In the genomic region with DNA sequence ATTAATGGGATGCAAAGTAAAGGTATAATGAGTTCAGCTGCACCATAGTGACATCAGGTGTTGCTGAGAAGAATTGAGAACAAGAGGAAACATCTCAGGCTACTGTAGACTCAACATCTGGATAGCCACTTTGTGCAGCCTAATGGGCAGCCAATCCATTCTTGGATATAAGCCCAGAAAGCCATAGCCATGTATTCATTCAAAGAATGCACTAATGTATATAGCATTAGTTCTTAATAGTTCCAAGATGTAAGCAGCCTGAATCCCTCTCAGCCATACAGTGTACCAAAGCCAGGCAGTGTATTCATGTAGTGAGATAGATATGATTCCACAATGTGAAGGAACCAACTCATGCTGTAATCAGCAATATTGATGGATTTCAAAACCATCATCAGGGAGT, we compare ENCODE assay signal across 25 mouse cellular contexts.
DNase-seq lines count a peak whose midpoint lies in the region; ATAC-seq and TF ChIP-seq lines count a peak whose summit lies in the region.
"Had no signal": no experiment of that assay in that cellular context is flagged by ENCODE, and none has a peak within 500 bp of the region (broad histone marks: within the 10 kb centered on the region; RNA-seq: fewer than 3 reads in every experiment).

No protein-coding gene starts in this region.

- peak; percentile 71 for DNase-seq in embryonic facial prominence, embryonic 14.5 days (ENCODE audit: low spot score)
- no peak for DNase-seq in embryonic facial prominence, embryonic 10.5 days (ENCODE audit: low spot score)
- DNase-seq in lung, embryonic 14.5 days, result peak; percentile 75
- DNase-seq in lung, postnatal 25 days (ENCODE audit: low spot score), result no peak
- DNase-seq in layer of hippocampus, postnatal 14 days (ENCODE audit: low spot score in 2 of 2), result no peak
- no peak for DNase-seq in testis, postnatal 14 days (ENCODE audit: low spot score)
- DNase-seq: adrenal gland, adult 2 months; adrenal gland, postnatal 14 days; B cell, adult 2 months; cerebellum, adult 11 months; cerebellum, adult 2 months; cerebellum, adult 9-11 months; cerebellum, postnatal 25 days; forebrain, postnatal 0 days; gastrocnemius, adult 2 months; gastrocnemius, postnatal 14 days; heart, adult 11 months had no signal

- peaks cover 5% of the 10 kb centered on the region; the same call in 1 of the 2 replicates for H3K4me1 ChIP-seq in embryonic facial prominence, embryonic 14.5 days (ENCODE audit: control insufficient read depth, insufficient read depth, low read length)
- peaks cover 9% of the 10 kb centered on the region for H3K4me1 ChIP-seq in embryonic facial prominence, embryonic 10.5 days
- H3K4me1 ChIP-seq in lung, embryonic 14.5 days (ENCODE audit: insufficient read depth), result no peaks in the 10 kb centered on the region; the same call in 1 of the 2 replicates
- H3K4me1 ChIP-seq in limb, embryonic 13.5 days, result peaks cover 9% of the 10 kb centered on the region
- 0 out of 2 replicates have a peak, but pooled peaks cover 4% of the 10 kb centered on the region for H3K4me1 ChIP-seq in stomach, embryonic 15.5 days
- H3K4me1 ChIP-seq: embryonic facial prominence, embryonic 15.5 days; hindbrain, embryonic 15.5 days had no signal

- H3K9ac ChIP-seq in embryonic facial prominence, embryonic 14.5 days (ENCODE audit: low read depth, low read length), result no peak overlapping the region
- H3K9ac ChIP-seq in lung, embryonic 14.5 days, result no peak overlapping the region
- no peak overlapping the region for H3K9ac ChIP-seq in limb, embryonic 13.5 days
- no peak overlapping the region for H3K9ac ChIP-seq in stomach, embryonic 15.5 days
- H3K9ac ChIP-seq: embryonic facial prominence, embryonic 15.5 days; forebrain, postnatal 0 days; hindbrain, embryonic 15.5 days had no signal

- no peaks in the 10 kb centered on the region for H3K27me3 ChIP-seq in embryonic facial prominence, embryonic 14.5 days (replicated peaks; ENCODE audit: control insufficient read depth, insufficient read depth, low read length)
- no peaks in the 10 kb centered on the region for H3K27me3 ChIP-seq in embryonic facial prominence, embryonic 10.5 days (replicated peaks; ENCODE audit: low read depth, poor library complexity, severe bottlenecking)
- H3K27me3 ChIP-seq in lung, embryonic 14.5 days (ENCODE audit: insufficient read depth, low read length), result no peaks in the 10 kb centered on the region
- no peaks in the 10 kb centered on the region for H3K27me3 ChIP-seq in limb, embryonic 13.5 days
- no peaks in the 10 kb centered on the region for H3K27me3 ChIP-seq in stomach, embryonic 15.5 days (replicated peaks)
- H3K27me3 ChIP-seq: CH12.LX; embryonic facial prominence, embryonic 15.5 days; hindbrain, embryonic 15.5 days had no signal

- H3K4me3 ChIP-seq in embryonic facial prominence, embryonic 14.5 days (ENCODE audit: low read depth, low read length), result no peak overlapping the region
- no peak overlapping the region for H3K4me3 ChIP-seq in embryonic facial prominence, embryonic 10.5 days
- H3K4me3 ChIP-seq in lung, embryonic 14.5 days (ENCODE audit: low read depth, low read length), result no peak overlapping the region
- no peak overlapping the region for H3K4me3 ChIP-seq in limb, embryonic 13.5 days
- H3K4me3 ChIP-seq in stomach, embryonic 15.5 days (replicated peaks), result no peak overlapping the region
- H3K4me3 ChIP-seq: embryonic facial prominence, embryonic 15.5 days; gastrocnemius, adult 2 months; hindbrain, embryonic 15.5 days had no signal

- H3K9me3 ChIP-seq in embryonic facial prominence, embryonic 14.5 days (ENCODE audit: control insufficient read depth, low read length), result no peaks in the 10 kb centered on the region
- H3K9me3 ChIP-seq in embryonic facial prominence, embryonic 10.5 days, result no peaks in the 10 kb centered on the region
- H3K9me3 ChIP-seq in lung, embryonic 14.5 days (ENCODE audit: low read depth, low read length), result no peaks in the 10 kb centered on the region
- H3K9me3 ChIP-seq in limb, embryonic 13.5 days, result no peaks in the 10 kb centered on the region
- no peaks in the 10 kb centered on the region for H3K9me3 ChIP-seq in stomach, embryonic 15.5 days
- H3K9me3 ChIP-seq: embryonic facial prominence, embryonic 15.5 days; G1E; hindbrain, embryonic 15.5 days had no signal

- H3K4me2 ChIP-seq in embryonic facial prominence, embryonic 14.5 days (ENCODE audit: low read depth, low read length), result no peak overlapping the region
- no peak overlapping the region for H3K4me2 ChIP-seq in lung, embryonic 14.5 days
- H3K4me2 ChIP-seq in limb, embryonic 13.5 days (replicated peaks), result no peak overlapping the region
- H3K4me2 ChIP-seq in stomach, embryonic 15.5 days, result no peak overlapping the region
- H3K4me2 ChIP-seq: embryonic facial prominence, embryonic 15.5 days; heart, embryonic 11.5 days; hindbrain, embryonic 15.5 days had no signal

- no peak overlapping the region for H3K27ac ChIP-seq in embryonic facial prominence, embryonic 14.5 days (replicated peaks; ENCODE audit: low read depth, low read length)
- H3K27ac ChIP-seq in embryonic facial prominence, embryonic 10.5 days (replicated peaks), result no peak overlapping the region
- H3K27ac ChIP-seq in lung, embryonic 14.5 days (ENCODE audit: low read depth), result no peak overlapping the region
- no peak overlapping the region for H3K27ac ChIP-seq in limb, embryonic 13.5 days
- no peak overlapping the region for H3K27ac ChIP-seq in stomach, embryonic 15.5 days
- H3K27ac ChIP-seq: embryonic facial prominence, embryonic 15.5 days; gastrocnemius, adult 2 months; hindbrain, embryonic 15.5 days had no signal

- 0 out of 2 replicates have a peak, but pooled peaks have one; percentile 55 for ATAC-seq in embryonic facial prominence, embryonic 14.5 days (ENCODE audit: low read depth)
- ATAC-seq in lung, embryonic 14.5 days (ENCODE audit: insufficient read depth), result peak; percentile 53; the same call in 1 of the 2 replicates
- ATAC-seq in limb, embryonic 13.5 days (ENCODE audit: low FRiP score, low read depth), result peak; percentile 91
- ATAC-seq in stomach, embryonic 15.5 days (ENCODE audit: insufficient read depth, low FRiP score, low read depth), result peak; percentile 35; the same call in 1 of the 2 replicates
- ATAC-seq: forebrain, embryonic 14.5 days; forebrain, postnatal 0 days had no signal

- TF ChIP-seq CTCF in lung, embryonic 14.5 days (IDR thresholded peaks at IDR 0.05; ENCODE audit: low read depth), result no peak

- no peaks in the 10 kb centered on the region for H3K36me3 ChIP-seq in embryonic facial prominence, embryonic 14.5 days (ENCODE audit: control insufficient read depth, insufficient read depth, low read length)
- H3K36me3 ChIP-seq in embryonic facial prominence, embryonic 10.5 days (replicated peaks), result no peaks in the 10 kb centered on the region
- no peaks in the 10 kb centered on the region for H3K36me3 ChIP-seq in lung, embryonic 14.5 days (ENCODE audit: insufficient read depth)
- H3K36me3 ChIP-seq in limb, embryonic 13.5 days, result no peaks in the 10 kb centered on the region
- H3K36me3 ChIP-seq in stomach, embryonic 15.5 days, result no peaks in the 10 kb centered on the region
- H3K36me3 ChIP-seq: embryonic facial prominence, embryonic 15.5 days; G1E; hindbrain, embryonic 15.5 days had no signal

Comparison
In these comparisons a context has a peak if more than half of its experiments do, and no peak if none do; other contexts are left out.
1. DNase-seq: peak in embryonic facial prominence, embryonic 14.5 days (single experiment) and lung, embryonic 14.5 days (single experiment); none in embryonic facial prominence, embryonic 10.5 days (single experiment), lung, postnatal 25 days (single experiment), layer of hippocampus, postnatal 14 days (0 of 2) and testis, postnatal 14 days (single experiment).
2. ATAC-seq: peak in every context shown above with its lines; median percentile 91 in limb, embryonic 13.5 days; 55 in embryonic facial prominence, embryonic 14.5 days; 53 in lung, embryonic 14.5 days; 35 in stomach, embryonic 15.5 days.